Mouse (Mus musculus) ES-E14 (cell line): ENCODE data around the gene Rnf2.

Source experiments
- HCFC1 ChIP-seq: IDR thresholded peaks from 2 replicates; pipeline ENCODE4 v1.6.1; 2012; ENCODE audit warnings: low read length, inconsistent platforms, borderline replicate concordance; ENCODE audit not compliant: insufficient read depth
- MAFK ChIP-seq: IDR thresholded peaks from 2 replicates; pipeline ENCODE4 v1.6.1; 2014; ENCODE audit warnings: mild to moderate bottlenecking, low read depth, low read length, inconsistent platforms; ENCODE audit not compliant: insufficient read depth

GRCm38 (mm10) chr1:151422178-151422577 lies 78.6 kb downstream of the Rnf2 start:
- TF ChIP-seq MAFK (no peak), HCFC1 (no peak)
